Mouse (Mus musculus) midbrain, embryonic 11.5 days (tissue): ENCODE results near the gene G6pc. TPM values are rescaled to one million over a fixed set of nuclear protein-coding genes. Genes with fewer than 3 reads are reported as not detected.

Experiments used
- ATAC-seq: fragments of 200-750 bp; cut with Nextera tagmentation; 2 replicates; pipeline ENCODE4 v1.8.0; 2017; ENCODE audit warnings: moderate TSS enrichment, moderate library complexity; ENCODE audit not compliant: low FRiP score
- DNase-seq: peaks from one replicate; pipeline ENCODE4 v3.0.0; 2015; ENCODE audit warnings: low spot score; ENCODE audit errors: missing footprints
- H3K27ac ChIP-seq: fragments of 300-500 bp; sonication (generic); 2 replicates; pipeline ENCODE4 v1.5.1; 2014; ENCODE audit warnings: low read depth, low read length
- H3K27me3 ChIP-seq: fragments of 300-500 bp; sonication (generic); 2 replicates; pipeline ENCODE4 v1.6.1; 2014; ENCODE audit warnings: mild to moderate bottlenecking, low read length, moderate library complexity, mixed read lengths; ENCODE audit not compliant: control insufficient read depth, insufficient read depth
- H3K36me3 ChIP-seq: fragments of 300-500 bp; sonication (generic); 2 replicates; pipeline ENCODE4 v1.6.1; 2014; ENCODE audit warnings: mild to moderate bottlenecking, low read length, moderate library complexity, mixed read lengths; ENCODE audit not compliant: control insufficient read depth, insufficient read depth
- H3K4me1 ChIP-seq: fragments of 300-500 bp; sonication (generic); 2 replicates; pipeline ENCODE4 v1.6.1; 2014; ENCODE audit warnings: low read length; ENCODE audit not compliant: control insufficient read depth, insufficient read depth
- H3K4me2 ChIP-seq: fragments of 300-500 bp; sonication (generic); 2 replicates; pipeline ENCODE4 v1.6.1; 2014; ENCODE audit warnings: mild to moderate bottlenecking, moderate library complexity
- H3K4me3 ChIP-seq: fragments of 300-500 bp; sonication (generic); 2 replicates; pipeline ENCODE4 v1.5.1; 2014; ENCODE audit warnings: low read depth, low read length
- H3K9ac ChIP-seq: fragments of 300-500 bp; sonication (generic); 2 replicates; pipeline ENCODE4 v1.6.1; 2014; ENCODE audit warnings: low read length
- H3K9me3 ChIP-seq: fragments of 300-500 bp; sonication (generic); 2 replicates; pipeline ENCODE4 v1.6.1; 2016; ENCODE audit warnings: low read length; ENCODE audit not compliant: control insufficient read depth
- WGBS: fragments of 180-500 bp; shearing (Covaris S2); extraction: QIAGEN DNeasy Blood & Tissue Kit; methylation state at CpG from one replicate; pipeline ENCODE4 v1.1.7; 2014; 5-methylcytosine and 5-hydroxymethylcytosine counted together
- polyA plus RNA-seq: library from polyadenylated mRNA; unstranded; fragments of >200 nt; fragmentation: Nextera tagmentation; extraction: Ambion mirVana; gene quantifications from 2 replicates; pipeline ENCODE4 v1.2.1, GENCODE M21; 2014

Gene G6pc
- polyA plus RNA-seq, 1 experiment from 2014 or later, result not detected

GRCm38 (mm10) chr11:101351721-101352111, 15.6 kb upstream of the G6pc start:
- 66% methylated on average over 3 of the region's 3 CpGs for WGBS
- ATAC-seq, result no peak
- no peaks in the 10 kb centered on the region for H3K9me3 ChIP-seq
- no peaks in the 10 kb centered on the region for H3K4me1 ChIP-seq
- H3K9ac ChIP-seq, result no peak overlapping the region
- H3K4me2 ChIP-seq, result no peak overlapping the region
- DNase-seq, result no peak
- no peaks in the 10 kb centered on the region for H3K27me3 ChIP-seq
- H3K4me3 ChIP-seq, result no peak overlapping the region
- H3K27ac ChIP-seq, result no peak overlapping the region
- no peaks in the 10 kb centered on the region for H3K36me3 ChIP-seq

DNA sequence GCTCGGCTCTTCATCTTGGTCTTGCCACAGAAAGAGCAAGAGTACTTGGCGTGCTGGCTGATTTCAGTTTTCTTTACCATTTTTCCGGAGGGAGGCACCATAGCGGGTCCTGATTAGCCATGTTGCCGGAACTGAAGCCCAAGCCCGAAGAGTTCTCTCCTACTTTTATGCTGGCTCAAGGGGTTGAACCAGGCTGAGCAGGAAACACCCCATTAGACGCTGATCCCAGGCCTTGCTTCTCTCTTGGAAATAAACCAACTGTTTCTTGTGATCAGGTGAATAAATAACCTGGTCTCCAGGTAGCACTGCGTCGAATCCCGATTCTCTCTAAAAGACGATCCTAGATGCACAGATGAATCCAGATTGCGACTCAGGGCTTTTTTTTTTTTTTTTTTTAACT, 13.9 kb upstream of the G6pc start:
- no peaks in the 10 kb centered on the region for H3K36me3 ChIP-seq
- no peak overlapping the region for H3K4me2 ChIP-seq
- WGBS, result 93% methylated on average over 12 of the region's 12 CpGs
- H3K27me3 ChIP-seq, result no peaks in the 10 kb centered on the region
- DNase-seq, result peak; percentile 21
- no peaks in the 10 kb centered on the region for H3K4me1 ChIP-seq
- no peak overlapping the region for H3K4me3 ChIP-seq
- H3K9me3 ChIP-seq, result no peaks in the 10 kb centered on the region
- no peak overlapping the region for H3K27ac ChIP-seq
- no peak for ATAC-seq
- H3K9ac ChIP-seq, result no peak overlapping the region

GRCm38 (mm10) chr11:101354438-101355010, 12.8 kb upstream of the G6pc start:
- Histone ChIP-seq H3K36me3 (no peaks in the 10 kb centered on the region), H3K4me1 (no peaks in the 10 kb centered on the region), H3K27ac (no peak overlapping the region), H3K9ac (no peak overlapping the region), H3K4me3 (no peak overlapping the region), H3K9me3 (no peaks in the 10 kb centered on the region), H3K27me3 (no peaks in the 10 kb centered on the region), H3K4me2 (no peak overlapping the region)
- 79% methylated on average over 5 of the region's 5 CpGs for WGBS
- DNase-seq, result peak; percentile 76
- ATAC-seq, result no peak

DNA sequence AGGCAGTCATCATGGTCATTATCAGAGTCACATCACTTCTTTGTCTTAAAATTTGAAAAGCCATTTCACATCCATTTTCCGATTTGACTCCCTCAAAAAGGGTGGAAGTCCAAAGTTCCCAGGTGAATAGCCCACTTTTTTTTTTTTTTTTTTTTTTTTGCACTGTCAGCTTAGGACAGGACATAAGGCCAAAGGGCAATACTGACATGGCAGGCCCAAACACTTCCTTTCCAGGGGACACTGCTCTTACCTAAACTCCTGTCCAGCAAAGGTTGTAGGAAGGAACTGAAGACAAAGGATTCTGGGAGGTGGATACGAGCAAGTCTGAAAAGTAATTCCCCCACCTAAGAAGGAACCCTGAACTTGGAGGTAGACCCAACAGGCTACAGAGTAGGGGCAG, 11.4 kb upstream of the G6pc start:
- no peak overlapping the region for H3K4me3 ChIP-seq
- no peak overlapping the region for H3K9ac ChIP-seq
- H3K27me3 ChIP-seq, result no peaks in the 10 kb centered on the region
- DNase-seq (no peak), ATAC-seq (no peak)
- no peak overlapping the region for H3K27ac ChIP-seq
- no peaks in the 10 kb centered on the region for H3K9me3 ChIP-seq
- WGBS, result 92% methylated on average over 2 of the region's 2 CpGs
- no peak overlapping the region for H3K4me2 ChIP-seq
- no peaks in the 10 kb centered on the region for H3K4me1 ChIP-seq
- H3K36me3 ChIP-seq, result no peaks in the 10 kb centered on the region

DNA sequence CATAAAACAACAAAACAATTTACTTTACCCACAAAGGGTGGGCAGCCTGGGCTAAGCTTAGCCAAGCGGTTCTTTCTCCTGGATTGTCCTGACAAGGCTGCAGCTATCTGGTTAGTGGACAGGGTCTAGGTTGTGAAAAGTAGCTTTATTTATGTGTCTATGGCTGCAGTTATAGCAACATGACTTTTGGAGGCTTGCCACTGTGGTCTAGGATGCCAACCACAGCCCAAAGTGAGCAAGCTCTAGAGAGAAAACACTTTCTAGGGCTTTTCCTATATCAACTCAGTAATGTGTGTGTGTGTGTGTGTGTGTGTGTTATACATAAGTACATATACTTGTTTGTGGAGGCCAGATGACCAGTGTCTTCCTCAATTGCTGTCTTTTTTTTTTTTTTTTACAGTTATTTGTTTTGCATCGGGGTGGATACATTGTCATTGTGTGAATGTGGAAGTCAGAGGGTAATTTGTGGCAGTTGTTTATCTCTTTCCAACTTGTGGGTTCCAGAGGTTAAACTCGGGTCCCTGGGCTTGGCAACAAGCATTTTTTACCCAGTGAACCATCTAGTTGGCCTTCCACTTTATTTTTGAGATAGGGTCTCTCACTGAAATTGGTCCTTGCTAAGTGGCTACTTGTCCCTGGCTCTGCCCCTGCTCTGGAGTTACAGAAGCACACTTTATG, 9.7 kb upstream of the G6pc start:
- DNase-seq (no peak), ATAC-seq (no peak)
- Histone ChIP-seq H3K9me3 (no peaks in the 10 kb centered on the region), H3K27ac (no peak overlapping the region), H3K9ac (no peak overlapping the region), H3K36me3 (no peaks in the 10 kb centered on the region), H3K4me1 (no peaks in the 10 kb centered on the region), H3K27me3 (no peaks in the 10 kb centered on the region), H3K4me2 (no peak overlapping the region), H3K4me3 (no peak overlapping the region)
- WGBS, result 75% methylated on average over 3 of the region's 3 CpGs

DNA sequence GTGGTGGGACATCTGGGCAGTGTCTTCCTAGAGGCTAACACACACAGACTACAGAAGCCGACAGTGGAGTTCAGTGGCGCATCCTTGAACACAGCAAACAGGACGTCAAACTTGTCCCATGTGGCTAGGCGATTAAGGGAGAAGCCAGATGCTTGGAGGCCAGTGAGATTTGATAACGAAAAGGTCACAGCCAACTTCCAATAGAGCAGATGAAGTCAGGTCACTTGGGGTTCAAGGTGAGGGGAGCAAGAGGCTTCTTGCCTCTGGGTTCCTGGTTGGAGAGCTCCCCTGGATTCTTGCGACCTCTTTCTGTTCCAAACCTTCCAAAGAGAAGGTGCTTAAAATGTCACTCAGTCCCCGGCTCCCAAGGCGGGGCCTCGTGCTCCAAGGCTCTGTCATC, 7.6 kb upstream of the G6pc start:
- ATAC-seq (no peak), DNase-seq (no peak)
- Histone ChIP-seq H3K4me2 (no peak overlapping the region), H3K4me1 (no peaks in the 10 kb centered on the region), H3K27me3 (no peaks in the 10 kb centered on the region), H3K9me3 (no peaks in the 10 kb centered on the region), H3K36me3 (no peaks in the 10 kb centered on the region), H3K4me3 (no peak overlapping the region), H3K9ac (no peak overlapping the region), H3K27ac (no peak overlapping the region)
- WGBS, result 79% methylated on average over 9 of the region's 9 CpGs

DNA sequence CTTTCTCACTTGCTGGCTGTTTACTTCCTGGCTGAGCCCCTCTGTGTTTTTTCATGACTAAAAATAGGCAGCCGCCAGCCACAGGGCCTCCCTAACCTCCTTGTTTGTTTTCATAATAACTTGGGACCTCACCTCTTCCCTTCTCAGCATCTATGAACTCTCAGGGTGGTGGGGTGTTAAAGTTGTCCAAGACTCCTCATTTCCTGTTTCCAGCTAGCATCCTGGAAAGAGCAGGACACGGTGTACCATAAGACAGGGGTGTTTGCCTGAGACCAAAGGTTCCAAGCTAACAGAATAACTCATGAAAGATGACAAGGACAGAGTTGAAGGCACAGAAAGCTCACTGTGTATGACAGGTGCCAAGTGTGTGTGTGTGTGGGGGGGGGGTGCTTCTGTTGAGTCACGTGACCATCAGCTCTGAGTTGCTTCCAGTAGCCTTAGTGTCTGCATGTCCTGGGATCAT, 6.7 kb upstream of the G6pc start:
- Histone ChIP-seq H3K9me3 (no peaks in the 10 kb centered on the region), H3K4me3 (no peak overlapping the region), H3K36me3 (no peaks in the 10 kb centered on the region), H3K4me2 (no peak overlapping the region), H3K27me3 (no peaks in the 10 kb centered on the region), H3K27ac (no peak overlapping the region), H3K9ac (no peak overlapping the region), H3K4me1 (no peaks in the 10 kb centered on the region)
- WGBS, result 69% methylated on average over 3 of the region's 3 CpGs
- ATAC-seq, result no peak
- DNase-seq, result no peak

GRCm38 (mm10) chr11:101364531-101364931, 2.8 kb upstream of the G6pc start:
- no peaks in the 10 kb centered on the region for H3K4me1 ChIP-seq
- ATAC-seq, result no peak
- no peak overlapping the region for H3K4me2 ChIP-seq
- WGBS, result 84% methylated on average over 5 of the region's 5 CpGs
- DNase-seq, result no peak
- no peaks in the 10 kb centered on the region for H3K36me3 ChIP-seq
- H3K4me3 ChIP-seq, result no peak overlapping the region
- no peak overlapping the region for H3K9ac ChIP-seq
- H3K9me3 ChIP-seq, result no peaks in the 10 kb centered on the region
- H3K27ac ChIP-seq, result no peak overlapping the region
- no peaks in the 10 kb centered on the region for H3K27me3 ChIP-seq

DNA sequence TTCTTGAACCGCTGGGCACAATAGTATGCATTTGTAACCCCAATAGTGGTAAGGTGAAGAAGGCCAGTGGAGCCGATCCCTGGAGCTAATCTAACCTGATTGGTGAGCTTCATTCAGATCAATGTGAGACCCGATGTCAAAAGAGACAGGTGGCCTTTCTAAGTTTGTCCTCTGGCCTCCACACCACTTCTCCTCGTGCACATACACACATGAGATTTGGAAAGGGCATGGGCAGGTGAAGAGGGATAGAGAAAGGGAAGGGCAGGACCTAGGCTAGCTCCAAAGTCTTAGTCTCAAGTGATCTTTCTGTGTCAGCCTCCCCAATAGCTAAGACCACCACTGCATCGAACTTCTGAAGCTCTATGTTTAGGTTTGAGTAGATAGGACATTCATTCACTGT, 2.8 kb downstream of the G6pc start:
- H3K27me3 ChIP-seq, result no peaks in the 10 kb centered on the region
- WGBS, result 83% methylated on average over 5 of the region's 5 CpGs
- no peak for DNase-seq

More for the DNA sequence above, 2.8 kb downstream of the G6pc start:
- Histone ChIP-seq H3K4me2 (no peak overlapping the region), H3K4me3 (no peak overlapping the region), H3K27ac (no peak overlapping the region), H3K9me3 (no peaks in the 10 kb centered on the region), H3K4me1 (no peaks in the 10 kb centered on the region), H3K9ac (no peak overlapping the region), H3K36me3 (no peaks in the 10 kb centered on the region)
- no peak for ATAC-seq
